ENCODE assay signal across 11 mouse cellular contexts in genomic region chr9:114564667-114565066, GRCm38 (mm10). TPM values are rescaled to one million over a fixed set of nuclear protein-coding genes. Genes with fewer than 3 reads are reported as not detected.
DNase-seq lines count a peak whose midpoint lies in the region; ATAC-seq and TF ChIP-seq lines count a peak whose summit lies in the region.
"Had no signal": no experiment of that assay in that cellular context is flagged by ENCODE, and none has a peak within 500 bp of the region (broad histone marks: within the 10 kb centered on the region; RNA-seq: fewer than 3 reads in every experiment).

No protein-coding gene starts in this region.

- no peak for DNase-seq in heart, postnatal 10 days
- peak; percentile 56 for DNase-seq in neural tube, embryonic 10.5 days (ENCODE audit: extremely low spot score, low spot score)
- no peak for DNase-seq in right cerebral cortex, postnatal 4 days
- DNase-seq in cerebellum, adult 2 months, result no peak
- DNase-seq: gastrocnemius, adult 2 months had no signal

- H3K27me3 ChIP-seq in heart, embryonic 16.5 days (ENCODE audit: control insufficient read depth, insufficient read depth, low read length), result peaks cover 57% of the 10 kb centered on the region
- H3K27me3 ChIP-seq in embryonic facial prominence, embryonic 13.5 days, result peaks cover 37% of the 10 kb centered on the region
- peaks cover 21% of the 10 kb centered on the region for H3K27me3 ChIP-seq in intestine, postnatal 0 days (replicated peaks; ENCODE audit: control insufficient read depth, insufficient read depth, low read length)
- H3K27me3 ChIP-seq in cerebellum, adult 2 months (ENCODE audit: control insufficient read depth, insufficient read depth, low read length), result peaks cover 2% of the 10 kb centered on the region; the same call in 1 of the 2 replicates

- no peak overlapping the region; the same call in 1 of the 2 replicates for H3K9ac ChIP-seq in heart, embryonic 16.5 days (ENCODE audit: low read length)
- H3K9ac ChIP-seq in embryonic facial prominence, embryonic 13.5 days, result no peak overlapping the region
- H3K9ac ChIP-seq in intestine, postnatal 0 days (ENCODE audit: low read depth, low read length), result peak overlapping the region; percentile 68

- H3K4me3 ChIP-seq in heart, embryonic 16.5 days (ENCODE audit: low read length), result peak overlapping the region; percentile 63
- H3K4me3 ChIP-seq in embryonic facial prominence, embryonic 13.5 days, result peak overlapping the region; percentile 64
- peak overlapping the region; percentile 68 for H3K4me3 ChIP-seq in intestine, postnatal 0 days (ENCODE audit: low read depth, low read length)
- H3K4me3 ChIP-seq in cerebellum, adult 2 months (replicated peaks; ENCODE audit: insufficient read depth, low read depth, low read length), result no peak overlapping the region

- H3K4me1 ChIP-seq in heart, embryonic 16.5 days (ENCODE audit: control insufficient read depth, insufficient read depth, low read length), result peaks cover 13% of the 10 kb centered on the region; the same call in 1 of the 2 replicates
- H3K4me1 ChIP-seq in embryonic facial prominence, embryonic 13.5 days, result peaks cover 37% of the 10 kb centered on the region
- H3K4me1 ChIP-seq in intestine, postnatal 0 days (replicated peaks; ENCODE audit: control insufficient read depth, insufficient read depth, low read length), result no peaks in the 10 kb centered on the region
- H3K4me1 ChIP-seq in cerebellum, adult 2 months (ENCODE audit: control insufficient read depth, insufficient read depth, low read length), result no peaks in the 10 kb centered on the region

- intact Hi-C loops in heart, postnatal 10 days (cut with DNase I), result no loop called here

- no peak overlapping the region for H3K27ac ChIP-seq in heart, embryonic 16.5 days (ENCODE audit: low read length)
- no peak overlapping the region for H3K27ac ChIP-seq in embryonic facial prominence, embryonic 13.5 days
- H3K27ac ChIP-seq in intestine, postnatal 0 days (ENCODE audit: low read depth, low read length), result peak overlapping the region; percentile 91
- H3K27ac ChIP-seq in cerebellum, adult 2 months (ENCODE audit: insufficient read depth, low read length), result no peak overlapping the region
- H3K27ac ChIP-seq: gastrocnemius, adult 2 months had no signal

- H3K9me3 ChIP-seq in heart, embryonic 16.5 days (replicated peaks; ENCODE audit: control insufficient read depth, low read length), result no peaks in the 10 kb centered on the region; the same call in 1 of the 2 replicates
- no peaks in the 10 kb centered on the region for H3K9me3 ChIP-seq in embryonic facial prominence, embryonic 13.5 days
- H3K9me3 ChIP-seq in intestine, postnatal 0 days (ENCODE audit: control insufficient read depth), result no peaks in the 10 kb centered on the region

- ATAC-seq in heart, embryonic 16.5 days (replicated peaks; ENCODE audit: extremely low read depth, insufficient read depth, low FRiP score), result no peak
- ATAC-seq in embryonic facial prominence, embryonic 13.5 days (ENCODE audit: insufficient number of reproducible peaks, insufficient read depth, low FRiP score, low TSS enrichment, low read depth), result no peak
- no peak for ATAC-seq in intestine, postnatal 0 days
- ATAC-seq in erythroid progenitor cell, adult 5-6 weeks (replicated peaks; ENCODE audit: low FRiP score, poor library complexity, severe bottlenecking), result no peak
- ATAC-seq: CD4-positive, CD25-positive, alpha-beta regulatory T cell, adult 4 months had no signal

- no peaks in the 10 kb centered on the region for H3K36me3 ChIP-seq in heart, embryonic 16.5 days (ENCODE audit: control insufficient read depth, insufficient read depth)
- H3K36me3 ChIP-seq in embryonic facial prominence, embryonic 13.5 days, result no peaks in the 10 kb centered on the region
- no peaks in the 10 kb centered on the region for H3K36me3 ChIP-seq in intestine, postnatal 0 days (ENCODE audit: control insufficient read depth, insufficient read depth)

- 3% methylated on average over 10 of the region's 10 CpGs for WGBS in heart, embryonic 16.5 days
- 2% methylated on average over 10 of the region's 10 CpGs for WGBS in embryonic facial prominence, embryonic 13.5 days
- 2% methylated on average over 10 of the region's 10 CpGs for WGBS in intestine, postnatal 0 days
- under 1% methylated on average over 10 of the region's 10 CpGs for WGBS in cerebellum, adult 2 months

- TF ChIP-seq POLR2A in cerebellum, adult 2 months (IDR thresholded peaks at IDR 0.05; ENCODE audit: borderline replicate concordance, insufficient read depth, low read length), result no peak

- H3K4me2 ChIP-seq in heart, embryonic 16.5 days (ENCODE audit: low read depth, low read length), result peak overlapping the region; percentile 94
- peak overlapping the region; percentile 95 for H3K4me2 ChIP-seq in embryonic facial prominence, embryonic 13.5 days
- peak overlapping the region; percentile 92 for H3K4me2 ChIP-seq in intestine, postnatal 0 days (replicated peaks; ENCODE audit: low read depth)

- no peak for TF ChIP-seq CTCF in intestine, postnatal 0 days (IDR thresholded peaks at IDR 0.05; ENCODE audit: low read depth)
- TF ChIP-seq CTCF in cerebellum, adult 2 months (IDR thresholded peaks at IDR 0.05; ENCODE audit: borderline replicate concordance, insufficient read depth, low read depth, low read length), result no peak

RNA-seq across cellular contexts. Expression of gene Trim71, which starts 0.5 kb away (rescaled TPM):
- polyA plus RNA-seq in heart, embryonic 16.5 days (2015; fragmentation: Nextera tagmentation; extraction: Ambion mirVana), result 0.03 and 0.05 TPM in 2 replicates
- not detected for total RNA-seq in heart, postnatal 10 days (2021)
- polyA plus RNA-seq in embryonic facial prominence, embryonic 13.5 days (2015; fragmentation: Nextera tagmentation; extraction: Ambion mirVana), result 0.39 and 0.46 TPM in 2 replicates
- 1.5 and 2.0 TPM in 2 replicates for polyA plus RNA-seq in intestine, postnatal 0 days (2015; fragmentation: Nextera tagmentation; extraction: Ambion mirVana)
- not detected in 2 replicates for total RNA-seq in erythroid progenitor cell, adult 5-6 weeks (2015; ENCODE audit: low replicate concordance)
- not detected in 2 replicates for total RNA-seq in erythroid progenitor cell, adult 5-6 weeks (2017; ENCODE audit: low replicate concordance)
- 0.03 and 0.05 TPM in 2 replicates for polyA plus RNA-seq in cerebellum, adult 2 months (2012; rRNA removed)
- total RNA-seq: gastrocnemius, adult 2 months had no signal
- polyA plus RNA-seq: CD4-positive, CD25-positive, alpha-beta regulatory T cell, adult 4 months had no signal

RNA-seq across cellular contexts. Expression of gene C130032M10Rik, which starts 49.2 kb away (rescaled TPM):
- polyA plus RNA-seq in heart, embryonic 16.5 days (2015; fragmentation: Nextera tagmentation; extraction: Ambion mirVana), result 0.87 and 1.3 TPM in 2 replicates
- not detected for total RNA-seq in heart, postnatal 10 days (2021)
- polyA plus RNA-seq in embryonic facial prominence, embryonic 13.5 days (2015; fragmentation: Nextera tagmentation; extraction: Ambion mirVana), result 0.59 and 0.60 TPM in 2 replicates
- not detected in 2 replicates for polyA plus RNA-seq in intestine, postnatal 0 days (2015; fragmentation: Nextera tagmentation; extraction: Ambion mirVana)
- total RNA-seq in erythroid progenitor cell, adult 5-6 weeks (2015; ENCODE audit: low replicate concordance), result not detected in 2 replicates
- not detected in 2 replicates for total RNA-seq in erythroid progenitor cell, adult 5-6 weeks (2017; ENCODE audit: low replicate concordance)
- not detected in 2 replicates for polyA plus RNA-seq in cerebellum, adult 2 months (2012; rRNA removed)
- total RNA-seq: gastrocnemius, adult 2 months; left cerebral cortex, postnatal 10 days had no signal
- polyA plus RNA-seq: CD4-positive, CD25-positive, alpha-beta regulatory T cell, adult 4 months had no signal

RNA-seq across cellular contexts. Expression of gene Ccr4, which starts 60.0 kb away (rescaled TPM):
- polyA plus RNA-seq in heart, embryonic 16.5 days (2015; fragmentation: Nextera tagmentation; extraction: Ambion mirVana), result 0.35 and 0.87 TPM in 2 replicates
- under 1 TPM in 1 of 2 experiments, not detected in 1; 0.10 TPM for total RNA-seq in heart, postnatal 10 days (2021)
- 0.14 and 0.56 TPM in 2 replicates for polyA plus RNA-seq in embryonic facial prominence, embryonic 13.5 days (2015; fragmentation: Nextera tagmentation; extraction: Ambion mirVana)
- 2.3 TPM in 2 replicates for polyA plus RNA-seq in intestine, postnatal 0 days (2015; fragmentation: Nextera tagmentation; extraction: Ambion mirVana)
- total RNA-seq in erythroid progenitor cell, adult 5-6 weeks (2015; ENCODE audit: low replicate concordance), result 2.5 TPM in 1 of 2 replicates, not detected in the other
- 0.39 TPM in 1 of 2 replicates, not detected in the other for total RNA-seq in erythroid progenitor cell, adult 5-6 weeks (2017; ENCODE audit: low replicate concordance)
- not detected in 2 replicates for polyA plus RNA-seq in cerebellum, adult 2 months (2012; rRNA removed)
- total RNA-seq: gastrocnemius, adult 2 months; left cerebral cortex, postnatal 10 days had no signal
